Mouse (Mus musculus) neural tube, embryonic 11.5 days (tissue): ENCODE data around the gene Cfb. TPM values are rescaled to one million over a fixed set of nuclear protein-coding genes. Genes with fewer than 3 reads are reported as not detected.
"Not testable (repeated sequence)": the region's sequence is repeated elsewhere in the genome, so short reads cannot be mapped to it uniquely, and the experiment has no call there.

Experiments used
- ATAC-seq: fragments of 200-750 bp; cut with Nextera tagmentation; 2 replicates; pipeline ENCODE4 v1.8.0; 2017; ENCODE audit warnings: moderate number of reproducible peaks, mild to moderate bottlenecking, moderate TSS enrichment, moderate library complexity; ENCODE audit not compliant: insufficient read depth, low FRiP score, low TSS enrichment
- DNase-seq: peaks from one replicate; pipeline ENCODE4 v3.0.0-alpha.2; 2015; ENCODE audit warnings: low spot score
- H3K27ac ChIP-seq: fragments of 300-500 bp; sonication (generic); 2 replicates; pipeline ENCODE4 v1.5.1; 2014; ENCODE audit warnings: low read depth, mild to moderate bottlenecking, low read length
- H3K27me3 ChIP-seq: fragments of 300-500 bp; sonication (generic); 2 replicates; pipeline ENCODE4 v1.6.1; 2014; ENCODE audit warnings: mild to moderate bottlenecking, low read length, mixed read lengths; ENCODE audit not compliant: control insufficient read depth, insufficient read depth
- H3K36me3 ChIP-seq: fragments of 300-500 bp; sonication (generic); 2 replicates; pipeline ENCODE4 v1.6.1; 2014; ENCODE audit warnings: mild to moderate bottlenecking, low read length, moderate library complexity, mixed read lengths; ENCODE audit not compliant: control insufficient read depth, insufficient read depth
- H3K4me1 ChIP-seq: fragments of 300-500 bp; sonication (generic); 2 replicates; pipeline ENCODE4 v1.6.1; 2014; ENCODE audit warnings: low read length, mixed read lengths; ENCODE audit not compliant: control insufficient read depth, insufficient read depth
- H3K4me2 ChIP-seq: fragments of 300-500 bp; sonication (generic); 2 replicates; pipeline ENCODE4 v1.6.1; 2014; ENCODE audit warnings: low read depth, mild to moderate bottlenecking, moderate library complexity
- H3K4me3 ChIP-seq: fragments of 300-500 bp; sonication (generic); 2 replicates; pipeline ENCODE4 v1.5.1; 2014; ENCODE audit warnings: low read depth, low read length
- H3K9ac ChIP-seq: fragments of 300-500 bp; sonication (generic); 2 replicates; pipeline ENCODE4 v1.6.1; 2014; ENCODE audit warnings: mild to moderate bottlenecking, low read length
- H3K9me3 ChIP-seq: fragments of 300-500 bp; sonication (generic); 2 replicates; pipeline ENCODE4 v1.6.1; 2016; ENCODE audit warnings: low read length; ENCODE audit not compliant: control insufficient read depth
- WGBS: fragments of 180-500 bp; shearing (Covaris S2); extraction: QIAGEN DNeasy Blood & Tissue Kit; methylation state at CpG from one replicate; pipeline ENCODE4 v1.1.7; 2014; 5-methylcytosine and 5-hydroxymethylcytosine counted together
- polyA plus RNA-seq: library from polyadenylated mRNA; unstranded; fragments of >200 nt; fragmentation: Nextera tagmentation; extraction: Ambion mirVana; gene quantifications from 2 replicates; pipeline ENCODE4 v1.2.1, GENCODE M21; 2014

The Cfb gene
- polyA plus RNA-seq, 1 experiment from 2014 or later: 2.6 TPM

DNA sequence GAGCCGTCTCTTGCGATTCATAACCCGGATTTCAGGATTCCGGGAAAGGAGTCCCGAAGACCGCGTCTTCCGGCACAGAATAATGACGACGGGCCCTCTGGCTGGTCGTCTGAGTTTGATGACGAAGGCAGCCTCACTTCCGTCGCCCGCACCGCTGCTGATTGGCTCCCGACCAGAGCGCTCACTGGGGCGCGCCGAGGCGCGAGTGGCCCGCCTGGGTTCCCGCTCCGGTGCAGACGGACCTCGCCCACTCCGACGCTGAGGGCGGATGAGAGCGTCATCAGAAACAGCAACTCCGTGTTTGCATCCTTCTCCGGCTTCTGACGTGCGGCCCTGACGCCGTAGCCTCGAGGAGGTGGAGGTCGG is 25.5 kb downstream of the Cfb start, which contains the start of the genes Stk19 and Dxo:
Gene Stk19 (minus strand): TSS at position 90 of the 366 bp plus-strand sequence.
Gene Dxo (plus strand): TSS at position 164 of the 366 bp plus-strand sequence.
- H3K9ac ChIP-seq: peak within 1 kb of the TSS; percentile 65
- WGBS: 0% methylated on average over 40 of the region's 40 CpGs
- H3K4me2 ChIP-seq: peak within 1 kb of the TSS; percentile 92
- no peaks in the 10 kb centered on the region for H3K9me3 ChIP-seq
- H3K27ac ChIP-seq: peak within 1 kb of the TSS; percentile 73
- H3K27me3 ChIP-seq: no peaks in the 10 kb centered on the region
- peak within 1 kb of the TSS; percentile 60 for H3K4me3 ChIP-seq
- ATAC-seq (peak; percentile 92), DNase-seq (peak; percentile 97)
- H3K4me1 ChIP-seq: peaks cover 20% of the 10 kb centered on the region
- H3K36me3 ChIP-seq: peaks cover 13% of the 10 kb centered on the region

DNA sequence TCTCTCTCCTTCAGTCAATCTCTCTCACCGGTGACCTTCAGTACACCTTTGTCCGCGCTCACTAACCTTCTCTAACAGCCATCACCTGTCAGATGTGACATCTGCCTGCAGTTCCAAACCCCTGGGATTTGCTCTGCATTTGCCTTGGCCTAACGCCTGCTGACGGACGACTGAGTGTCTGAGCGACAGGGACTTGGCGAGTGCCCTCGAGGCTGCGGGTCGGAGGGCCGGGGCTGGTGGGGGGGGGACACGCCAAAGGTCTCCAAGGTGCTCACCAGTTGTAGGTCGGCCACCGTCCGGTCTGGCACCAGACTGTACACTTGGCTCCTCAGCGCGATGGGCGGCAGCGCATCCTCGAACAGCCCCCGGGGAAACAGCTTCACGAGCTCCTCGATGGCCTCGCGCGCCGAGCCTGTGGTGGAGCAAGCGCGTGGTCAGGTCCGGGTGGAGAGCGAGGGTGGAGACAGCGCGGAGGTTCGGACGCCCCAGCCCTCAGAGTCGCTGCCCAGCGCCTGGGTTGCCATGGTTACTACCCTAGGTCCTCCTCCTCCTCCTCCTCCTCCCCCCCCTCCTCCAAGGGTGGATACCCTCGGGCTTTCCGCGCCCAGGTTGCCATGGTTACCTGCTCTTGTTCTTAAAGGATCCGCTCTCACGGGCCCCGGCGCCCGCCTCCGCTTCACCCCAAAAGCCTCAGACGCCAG is 26.0 kb downstream of the Cfb start:
- H3K27me3 ChIP-seq: no peaks in the 10 kb centered on the region
- H3K9ac ChIP-seq: peak overlapping the region; percentile 65
- peak overlapping the region; percentile 60 for H3K4me3 ChIP-seq
- peak overlapping the region; percentile 92 for H3K4me2 ChIP-seq
- peaks cover 11% of the 10 kb centered on the region for H3K36me3 ChIP-seq
- peak overlapping the region; percentile 73 for H3K27ac ChIP-seq
- H3K4me1 ChIP-seq: peaks cover 20% of the 10 kb centered on the region
- H3K9me3 ChIP-seq: no peaks in the 10 kb centered on the region
- DNase-seq (no peak), ATAC-seq (peak; percentile 87)
- WGBS: 3% methylated on average over 48 of the region's 48 CpGs

GRCm38 (mm10) chr17:34830776-34831175 is 31.5 kb downstream of the Cfb start:
- 90% methylated on average over 1 of the region's 1 CpGs for whole genome bisulfite sequencing
- not testable (repeated sequence) for H3K4me3 ChIP-seq, H3K27me3 ChIP-seq, H3K36me3 ChIP-seq, H3K9me3 ChIP-seq, H3K4me2 ChIP-seq, ATAC-seq, H3K9ac ChIP-seq, H3K27ac ChIP-seq, DNase-seq, H3K4me1 ChIP-seq

- no peaks in the 10 kb centered on the region for H3K9me3 ChIP-seq
- H3K4me1 ChIP-seq: no peaks in the 10 kb centered on the region
- H3K27me3 ChIP-seq: no peaks in the 10 kb centered on the region
- no peak overlapping the region for H3K4me2 ChIP-seq
- 81% methylated on average over 7 of the region's 7 CpGs for WGBS
- no peak for DNase-seq
- ATAC-seq: no peak
- no peak overlapping the region for H3K27ac ChIP-seq
- no peaks in the 10 kb centered on the region for H3K36me3 ChIP-seq
- no peak overlapping the region for H3K4me3 ChIP-seq
- no peak overlapping the region for H3K9ac ChIP-seq
These were observed 47.4 kb downstream of the Cfb start for GRCm38 (mm10) chr17:34814818-34815370.

GRCm38 (mm10) chr17:34813747-34814146 is 48.6 kb downstream of the Cfb start:
- not testable (repeated sequence) for H3K36me3 ChIP-seq, H3K27ac ChIP-seq, H3K4me1 ChIP-seq, ATAC-seq, H3K9me3 ChIP-seq, H3K4me3 ChIP-seq, H3K4me2 ChIP-seq, H3K9ac ChIP-seq, H3K27me3 ChIP-seq
- DNase-seq: peak; percentile 42
- 62% methylated on average over 12 of the region's 12 CpGs for WGBS

DNA sequence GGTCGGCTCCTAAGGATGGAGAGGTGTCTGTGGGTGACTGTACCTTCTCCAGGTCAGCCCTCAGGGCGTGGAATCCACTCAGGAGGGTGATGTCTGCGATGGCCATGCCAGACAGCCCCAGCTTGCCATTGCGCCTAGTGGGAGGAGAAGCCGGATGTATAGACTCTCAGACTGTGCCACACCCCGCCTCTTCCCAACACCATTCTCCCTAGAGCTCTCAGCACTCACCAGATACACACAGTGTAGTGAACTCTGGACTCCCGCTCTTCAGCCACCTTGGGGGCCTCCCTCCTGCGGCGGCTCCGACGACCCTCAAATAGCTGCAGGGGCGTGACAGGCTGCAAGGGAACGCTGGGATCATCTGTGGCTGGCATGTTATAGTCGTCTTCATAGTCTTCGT is 51.0 kb downstream of the Cfb start:
- DNase-seq: no peak

DNA sequence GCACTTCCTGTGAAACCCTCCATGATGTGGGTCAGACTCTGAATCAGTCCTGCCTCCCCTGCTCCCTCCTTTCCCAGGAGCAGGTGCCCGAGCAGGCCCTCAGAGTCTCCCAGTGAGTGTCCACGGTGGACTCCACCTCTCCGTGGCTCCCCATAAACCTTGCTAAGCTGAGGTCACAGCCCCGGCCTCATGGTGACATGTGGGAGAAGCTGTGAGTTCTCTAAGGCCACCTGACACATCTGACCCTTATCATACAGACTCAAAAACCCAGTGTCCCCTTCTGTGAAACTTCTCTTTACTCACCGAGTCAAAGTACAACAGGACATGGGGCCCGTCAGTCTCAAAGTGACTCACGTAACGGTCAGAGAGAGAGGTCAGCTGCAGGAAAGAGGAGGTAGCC is 51.5 kb downstream of the Cfb start:
- not testable (repeated sequence) for DNase-seq, H3K4me2 ChIP-seq, H3K9me3 ChIP-seq, H3K27me3 ChIP-seq, H3K4me3 ChIP-seq, H3K36me3 ChIP-seq, H3K9ac ChIP-seq, H3K4me1 ChIP-seq, ATAC-seq, H3K27ac ChIP-seq
- 84% methylated on average over 8 of the region's 8 CpGs for WGBS

More for the DNA sequence above, 51.0 kb downstream of the Cfb start:
- H3K9ac ChIP-seq: no peak overlapping the region
- no peak overlapping the region for H3K4me2 ChIP-seq
- no peaks in the 10 kb centered on the region for H3K4me1 ChIP-seq
- no peak overlapping the region for H3K4me3 ChIP-seq
- ATAC-seq: no peak
- H3K27me3 ChIP-seq: no peaks in the 10 kb centered on the region
- H3K36me3 ChIP-seq: no peaks in the 10 kb centered on the region
- WGBS: 72% methylated on average over 15 of the region's 15 CpGs
- H3K9me3 ChIP-seq: no peaks in the 10 kb centered on the region
- no peak overlapping the region for H3K27ac ChIP-seq

GRCm38 (mm10) chr17:34810411-34810810 is 51.9 kb downstream of the Cfb start:
- H3K4me1 ChIP-seq, ATAC-seq, H3K27ac ChIP-seq, H3K27me3 ChIP-seq, H3K36me3 ChIP-seq, DNase-seq, H3K9ac ChIP-seq, H3K4me2 ChIP-seq, H3K9me3 ChIP-seq, H3K4me3 ChIP-seq: not testable (repeated sequence)
- 86% methylated on average over 5 of the region's 5 CpGs for WGBS

GRCm38 (mm10) chr17:34808599-34809205 is 53.6 kb downstream of the Cfb start:
- Histone ChIP-seq H3K27ac (no peak overlapping the region), H3K9me3 (no peaks in the 10 kb centered on the region), H3K27me3 (no peaks in the 10 kb centered on the region), H3K4me1 (no peaks in the 10 kb centered on the region), H3K4me2 (no peak overlapping the region), H3K36me3 (no peaks in the 10 kb centered on the region), H3K9ac (no peak overlapping the region), H3K4me3 (no peak overlapping the region)
- DNase-seq (no peak), ATAC-seq (no peak)
- whole genome bisulfite sequencing: 88% methylated on average over 6 of the region's 6 CpGs
